Mouse (Mus musculus): ENCODE data around the gene Rrp7a. TPM values are rescaled to one million over a fixed set of nuclear protein-coding genes. Genes with fewer than 3 reads are reported as not detected.
A peak's percentile ranks its signal among the peaks of the same experiment; 100 is the strongest.

Gene Rrp7a
- total and polyA plus RNA-seq, 2 experiments from 2014 or later, result 95.2 to 228 TPM

- DNase-seq (ENCODE audit: low spot score) (no peak), ATAC-seq (ENCODE audit: low FRiP score) (no peak)
- TF ChIP-seq CTCF (IDR thresholded peaks at IDR 0.05), result no peak
- no peak overlapping the region for H3K4me3 ChIP-seq (ENCODE audit: low read depth, low read length)
- no peaks in the 10 kb centered on the region for H3K4me1 ChIP-seq (ENCODE audit: insufficient read depth, low read length)
- no peaks in the 10 kb centered on the region for H3K27me3 ChIP-seq (ENCODE audit: insufficient read depth, low read length)
- no peak overlapping the region for H3K4me2 ChIP-seq (ENCODE audit: low read depth, low read length, poor library complexity, severe bottlenecking)
- H3K36me3 ChIP-seq (ENCODE audit: insufficient read depth, low read length), result no peaks in the 10 kb centered on the region
- no peaks in the 10 kb centered on the region for H3K9me3 ChIP-seq (ENCODE audit: low read length)
- no peak overlapping the region for H3K27ac ChIP-seq (ENCODE audit: low read depth, low read length)
- H3K9ac ChIP-seq (replicated peaks; ENCODE audit: low read length, poor library complexity, severe bottlenecking), result no peak overlapping the region
- 97% methylated on average over 5 of the region's 5 CpGs for WGBS
Observed at GRCm38 (mm10) chr15:83068270-83068669, 54.3 kb downstream of the Rrp7a start.

DNA sequence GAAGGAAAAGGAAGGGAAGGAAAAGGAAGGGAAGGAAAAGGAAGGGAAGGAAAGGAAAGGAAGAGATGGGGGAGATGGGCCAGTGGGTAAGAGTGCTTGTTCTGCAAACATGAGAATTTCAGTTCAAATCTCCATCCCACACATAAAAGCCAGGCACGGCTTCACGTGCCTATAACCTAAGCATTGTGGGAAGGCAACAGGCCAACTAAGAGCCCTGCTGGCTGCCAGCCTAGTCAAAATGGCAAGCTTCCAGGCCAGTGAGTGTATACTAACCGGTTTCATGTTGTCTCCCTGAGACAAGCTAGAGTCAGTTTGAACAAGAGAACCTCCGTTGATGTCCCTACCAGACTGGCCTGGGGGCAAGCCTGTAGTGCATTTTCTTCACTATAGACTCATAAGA, 57.1 kb downstream of the Rrp7a start:
- DNase-seq (ENCODE audit: low spot score), result peak; percentile 71
- Histone ChIP-seq H3K27me3 (ENCODE audit: insufficient read depth, low read length) (no peaks in the 10 kb centered on the region), H3K4me1 (ENCODE audit: insufficient read depth, low read length) (no peaks in the 10 kb centered on the region), H3K4me2 (ENCODE audit: low read depth, low read length, poor library complexity, severe bottlenecking) (no peak overlapping the region), H3K9ac (replicated peaks; ENCODE audit: low read length, poor library complexity, severe bottlenecking) (no peak overlapping the region), H3K9me3 (ENCODE audit: low read length) (no peaks in the 10 kb centered on the region), H3K27ac (ENCODE audit: low read depth, low read length) (no peak overlapping the region), H3K36me3 (ENCODE audit: insufficient read depth, low read length) (no peaks in the 10 kb centered on the region), H3K4me3 (ENCODE audit: low read depth, low read length) (no peak overlapping the region)
- 50% methylated on average over 4 of the region's 4 CpGs for WGBS
- no peak for TF ChIP-seq CTCF (IDR thresholded peaks at IDR 0.05)
- ATAC-seq (ENCODE audit: low FRiP score), result no peak

Other genes with a start within 250 kb of the Rrp7a start
- gene Tcf20, start 134.9 kb downstream of the Rrp7a start, total RNA-seq (2014; rRNA removed), result 125 and 131 TPM in 2 replicates
- 10.6 and 11.8 TPM in 2 replicates for gene Tcf20, start 134.9 kb downstream of the Rrp7a start, polyA plus RNA-seq (2015; fragmentation: Nextera tagmentation; extraction: Ambion mirVana)
- 3.3 and 4.1 TPM in 2 replicates for gene Nfam1, start 89.5 kb downstream of the Rrp7a start, total RNA-seq (2014; rRNA removed)
- 1.9 and 2.6 TPM in 2 replicates for gene Nfam1, start 89.5 kb downstream of the Rrp7a start, polyA plus RNA-seq (2015; fragmentation: Nextera tagmentation; extraction: Ambion mirVana)
- 4.2 and 6.7 TPM in 2 replicates for gene Serhl, start 33.3 kb downstream of the Rrp7a start, total RNA-seq (2014; rRNA removed)
- gene Serhl, start 33.3 kb downstream of the Rrp7a start, polyA plus RNA-seq (2015; fragmentation: Nextera tagmentation; extraction: Ambion mirVana), result 38.5 and 40.0 TPM in 2 replicates
- 93.3 and 114 TPM in 2 replicates for gene Poldip3, start 26.6 kb upstream of the Rrp7a start, total RNA-seq (2014; rRNA removed)
- gene Poldip3, start 26.6 kb upstream of the Rrp7a start, polyA plus RNA-seq (2015; fragmentation: Nextera tagmentation; extraction: Ambion mirVana), result 108 and 110 TPM in 2 replicates
- gene Cyb5r3, start 49.8 kb upstream of the Rrp7a start, total RNA-seq (2014; rRNA removed), result 76.8 and 86.5 TPM in 2 replicates
- gene Cyb5r3, start 49.8 kb upstream of the Rrp7a start, polyA plus RNA-seq (2015; fragmentation: Nextera tagmentation; extraction: Ambion mirVana), result 127 and 146 TPM in 2 replicates
- 7.9 and 8.6 TPM in 2 replicates for gene A4galt, start 129.0 kb upstream of the Rrp7a start, total RNA-seq (2014; rRNA removed)
- 5.1 and 5.6 TPM in 2 replicates for gene A4galt, start 129.0 kb upstream of the Rrp7a start, polyA plus RNA-seq (2015; fragmentation: Nextera tagmentation; extraction: Ambion mirVana)
- 41.8 and 44.0 TPM in 2 replicates for gene Arfgap3, start 227.4 kb upstream of the Rrp7a start, total RNA-seq (2014; rRNA removed)
- 36.4 and 36.8 TPM in 2 replicates for gene Arfgap3, start 227.4 kb upstream of the Rrp7a start, polyA plus RNA-seq (2015; fragmentation: Nextera tagmentation; extraction: Ambion mirVana)